Mouse (Mus musculus) kidney, embryonic 15.5 days (tissue): ENCODE measurements around the gene Cep89. TPM values are rescaled to one million over a fixed set of nuclear protein-coding genes. Genes with fewer than 3 reads are reported as not detected.

Source experiments
- ATAC-seq: fragments of 200-750 bp; cut with Nextera tagmentation; replicated peaks from 2 replicates; pipeline ENCODE4 v1.8.0; 2017; ENCODE audit warnings: moderate TSS enrichment; ENCODE audit not compliant: low FRiP score
- H3K27ac ChIP-seq: fragments of 300-500 bp; sonication (generic); 2 replicates; pipeline ENCODE4 v1.5.1; 2015; ENCODE audit warnings: mild to moderate bottlenecking, inconsistent platforms
- H3K27me3 ChIP-seq: fragments of 300-500 bp; sonication (generic); 2 replicates; pipeline ENCODE4 v1.6.1; 2015; ENCODE audit warnings: inconsistent platforms
- H3K36me3 ChIP-seq: fragments of 300-500 bp; sonication (generic); 2 replicates; pipeline ENCODE4 v1.6.1; 2015; ENCODE audit warnings: inconsistent platforms
- H3K4me1 ChIP-seq: fragments of 300-500 bp; sonication (generic); 2 replicates; pipeline ENCODE4 v1.6.1; 2015; ENCODE audit warnings: inconsistent platforms
- H3K4me2 ChIP-seq: fragments of 300-500 bp; sonication (generic); 2 replicates; pipeline ENCODE4 v1.6.1; 2015; ENCODE audit warnings: moderate library complexity, mild to moderate bottlenecking, inconsistent platforms
- H3K4me3 ChIP-seq: fragments of 300-500 bp; sonication (generic); replicated peaks from 2 replicates; pipeline ENCODE4 v1.5.1; 2015; ENCODE audit warnings: mild to moderate bottlenecking, inconsistent platforms
- H3K9ac ChIP-seq: fragments of 300-500 bp; sonication (generic); 2 replicates; pipeline ENCODE4 v1.6.1; 2015; ENCODE audit warnings: mild to moderate bottlenecking, inconsistent platforms
- H3K9me3 ChIP-seq: fragments of 300-500 bp; sonication (generic); replicated peaks from 2 replicates; pipeline ENCODE4 v1.6.1; 2016; ENCODE audit warnings: inconsistent platforms
- WGBS: fragments of 180-500 bp; shearing (Covaris S2); methylation state at CpG from one replicate; pipeline ENCODE4 v1.1.7; 2015; ENCODE audit warnings: mixed read lengths; 5-methylcytosine and 5-hydroxymethylcytosine counted together
- polyA plus RNA-seq: library from polyadenylated mRNA; unstranded; fragments of >200 nt; fragmentation: Nextera tagmentation; extraction: Ambion mirVana; gene quantifications from 2 replicates; pipeline ENCODE4 v1.2.1, GENCODE M21; 2015

Cep89 gene
- polyA plus RNA-seq, 1 experiment from 2014 or later: 63.3 TPM

GRCm38 (mm10) chr7:35365161-35365910 lies 31.5 kb upstream of the Cep89 start:
- Histone ChIP-seq H3K27ac (peak overlapping the region; percentile 82), H3K4me1 (peaks cover 45% of the 10 kb centered on the region), H3K4me3 (no peak overlapping the region), H3K4me2 (peak overlapping the region; percentile 21; the same call in 1 of the 2 replicates), H3K27me3 (no peaks in the 10 kb centered on the region), H3K9ac (no peak overlapping the region), H3K9me3 (no peaks in the 10 kb centered on the region), H3K36me3 (peaks cover 10% of the 10 kb centered on the region; the same call in 1 of the 2 replicates)
- peak; percentile 73 for ATAC-seq
- WGBS: 35% methylated on average over 12 of the region's 12 CpGs

GRCm38 (mm10) chr7:35371096-35371495 lies 25.7 kb upstream of the Cep89 start:
- WGBS: 34% methylated on average over 14 of the region's 14 CpGs
- Histone ChIP-seq H3K36me3 (peaks cover 10% of the 10 kb centered on the region; the same call in 1 of the 2 replicates), H3K27ac (peak overlapping the region; percentile 88)

GRCm38 (mm10) chr7:35372483-35373017 lies 24.3 kb upstream of the Cep89 start:
- peak overlapping the region; percentile 88 for H3K27ac ChIP-seq
- peak; percentile 45 for ATAC-seq
- 78% methylated on average over 14 of the region's 14 CpGs for WGBS

More at GRCm38 (mm10) chr7:35371096-35371495, 25.7 kb upstream of the Cep89 start:
- Histone ChIP-seq H3K9ac (no peak overlapping the region), H3K4me2 (0 out of 2 replicates have a peak overlapping the region, but pooled peaks have one; percentile 21), H3K27me3 (no peaks in the 10 kb centered on the region), H3K4me3 (no peak overlapping the region), H3K4me1 (peaks cover 39% of the 10 kb centered on the region), H3K9me3 (no peaks in the 10 kb centered on the region)
- peak; percentile 55 for ATAC-seq

GRCm38 (mm10) chr7:35373146-35373989 lies 23.5 kb upstream of the Cep89 start:
- no peak overlapping the region for H3K9ac ChIP-seq
- peak overlapping the region; percentile 88 for H3K27ac ChIP-seq
- no peaks in the 10 kb centered on the region for H3K9me3 ChIP-seq
- H3K27me3 ChIP-seq: no peaks in the 10 kb centered on the region
- no peak overlapping the region for H3K4me3 ChIP-seq
- WGBS: 63% methylated on average over 16 of the region's 16 CpGs
- H3K36me3 ChIP-seq: peaks cover 9% of the 10 kb centered on the region
- ATAC-seq: peak; percentile 65
- 0 out of 2 replicates have a peak overlapping the region, but pooled peaks have one; percentile 1 for H3K4me2 ChIP-seq
- H3K4me1 ChIP-seq: peaks cover 37% of the 10 kb centered on the region

More at GRCm38 (mm10) chr7:35372483-35373017, 24.3 kb upstream of the Cep89 start:
- Histone ChIP-seq H3K4me2 (no peak overlapping the region; the same call in 1 of the 2 replicates), H3K27me3 (no peaks in the 10 kb centered on the region), H3K4me3 (no peak overlapping the region), H3K9ac (no peak overlapping the region), H3K9me3 (no peaks in the 10 kb centered on the region), H3K36me3 (peaks cover 12% of the 10 kb centered on the region), H3K4me1 (peaks cover 37% of the 10 kb centered on the region)

- H3K4me1 ChIP-seq: peaks cover 37% of the 10 kb centered on the region
- H3K9me3 ChIP-seq: no peaks in the 10 kb centered on the region
- H3K4me2 ChIP-seq: no peak overlapping the region
- no peak for ATAC-seq
- peak overlapping the region; percentile 88 for H3K27ac ChIP-seq
- H3K9ac ChIP-seq: no peak overlapping the region
- peaks cover 9% of the 10 kb centered on the region for H3K36me3 ChIP-seq
- H3K4me3 ChIP-seq: no peak overlapping the region
- no peaks in the 10 kb centered on the region for H3K27me3 ChIP-seq
- 77% methylated on average over 7 of the region's 7 CpGs for WGBS
These were observed 22.6 kb upstream of the Cep89 start for GRCm38 (mm10) chr7:35374265-35374664.

- Histone ChIP-seq H3K4me2 (no peak overlapping the region), H3K27me3 (no peaks in the 10 kb centered on the region), H3K4me1 (peaks cover 28% of the 10 kb centered on the region), H3K9me3 (no peaks in the 10 kb centered on the region), H3K4me3 (no peak overlapping the region), H3K36me3 (peaks cover 9% of the 10 kb centered on the region), H3K27ac (no peak overlapping the region), H3K9ac (no peak overlapping the region)
- ATAC-seq: no peak
- 70% methylated on average over 9 of the region's 9 CpGs for WGBS
These were observed 20.2 kb upstream of the Cep89 start for GRCm38 (mm10) chr7:35376623-35377022.

GRCm38 (mm10) chr7:35379492-35380119 lies 17.2 kb upstream of the Cep89 start:
- no peaks in the 10 kb centered on the region for H3K27me3 ChIP-seq
- 61% methylated on average over 16 of the region's 16 CpGs for WGBS
- H3K4me1 ChIP-seq: peaks cover 2% of the 10 kb centered on the region; the same call in 1 of the 2 replicates
- H3K4me3 ChIP-seq: no peak overlapping the region
- no peak overlapping the region for H3K4me2 ChIP-seq
- no peak for ATAC-seq
- H3K36me3 ChIP-seq: peaks cover 18% of the 10 kb centered on the region
- no peaks in the 10 kb centered on the region for H3K9me3 ChIP-seq
- no peak overlapping the region for H3K27ac ChIP-seq
- no peak overlapping the region for H3K9ac ChIP-seq

GRCm38 (mm10) chr7:35380351-35380750 lies 16.5 kb upstream of the Cep89 start:
- Histone ChIP-seq H3K27ac (no peak overlapping the region), H3K4me3 (no peak overlapping the region), H3K9me3 (no peaks in the 10 kb centered on the region), H3K9ac (no peak overlapping the region), H3K27me3 (no peaks in the 10 kb centered on the region), H3K4me1 (no peaks in the 10 kb centered on the region), H3K4me2 (no peak overlapping the region), H3K36me3 (peaks cover 24% of the 10 kb centered on the region)
- WGBS: 92% methylated on average over 8 of the region's 8 CpGs
- no peak for ATAC-seq

- ATAC-seq: no peak
- no peak overlapping the region for H3K27ac ChIP-seq
- peaks cover 35% of the 10 kb centered on the region for H3K36me3 ChIP-seq
- no peak overlapping the region for H3K9ac ChIP-seq
- WGBS: 69% methylated on average over 16 of the region's 16 CpGs
- no peaks in the 10 kb centered on the region for H3K9me3 ChIP-seq
- H3K4me2 ChIP-seq: no peak overlapping the region
- peaks cover 5% of the 10 kb centered on the region for H3K4me1 ChIP-seq
- no peak overlapping the region for H3K4me3 ChIP-seq
- no peaks in the 10 kb centered on the region for H3K27me3 ChIP-seq
These were observed 15.0 kb upstream of the Cep89 start for GRCm38 (mm10) chr7:35381861-35382260.

GRCm38 (mm10) chr7:35382706-35383353 lies 14.0 kb upstream of the Cep89 start:
- 40% methylated on average over 2 of the region's 2 CpGs for WGBS
- H3K9me3 ChIP-seq: no peaks in the 10 kb centered on the region
- no peak overlapping the region; the same call in 1 of the 2 replicates for H3K27ac ChIP-seq
- no peak overlapping the region for H3K4me2 ChIP-seq
- H3K4me1 ChIP-seq: peaks cover 8% of the 10 kb centered on the region
- peak; percentile 29; the same call in 1 of the 2 replicates for ATAC-seq
- H3K36me3 ChIP-seq: peaks cover 27% of the 10 kb centered on the region
- no peaks in the 10 kb centered on the region for H3K27me3 ChIP-seq
- H3K9ac ChIP-seq: no peak overlapping the region
- no peak overlapping the region for H3K4me3 ChIP-seq

GRCm38 (mm10) chr7:35386525-35386952 lies 10.3 kb upstream of the Cep89 start:
- Histone ChIP-seq H3K36me3 (peaks cover 27% of the 10 kb centered on the region), H3K9ac (no peak overlapping the region), H3K4me1 (peaks cover 40% of the 10 kb centered on the region), H3K27me3 (no peaks in the 10 kb centered on the region), H3K9me3 (no peaks in the 10 kb centered on the region), H3K27ac (peak overlapping the region; percentile 48; the same call in 1 of the 2 replicates), H3K4me2 (no peak overlapping the region), H3K4me3 (no peak overlapping the region)
- WGBS: 60% methylated on average over 6 of the region's 6 CpGs
- 0 out of 2 replicates have a peak, but pooled peaks have one; percentile 19 for ATAC-seq
